Mouse (Mus musculus): ENCODE measurements around the gene Htr6. TPM values are rescaled to one million over a fixed set of nuclear protein-coding genes. Genes with fewer than 3 reads are reported as not detected.

Htr6 gene
- polyA plus RNA-seq, 1 experiment: not detected

- no peaks in the 10 kb centered on the region for H3K4me1 ChIP-seq (replicated peaks; ENCODE audit: control insufficient read depth, insufficient read depth, low read length)
- no peaks in the 10 kb centered on the region; the same call in 1 of the 2 replicates for H3K27me3 ChIP-seq (ENCODE audit: control insufficient read depth, insufficient read depth, low read length)
- DNase-seq: no peak
- TF ChIP-seq POLR2A (IDR thresholded peaks at IDR 0.05; ENCODE audit: control insufficient read depth, extremely low read depth, insufficient read depth, low read length, poor library complexity): no peak
- TF ChIP-seq CTCF (IDR thresholded peaks at IDR 0.05; ENCODE audit: borderline replicate concordance, control insufficient read depth, extremely low read depth, insufficient read depth, low read length, poor library complexity): no peak
- H3K27ac ChIP-seq (ENCODE audit: control insufficient read depth, insufficient read depth, low read length): no peak overlapping the region
- WGBS: 82% methylated on average over 18 of the region's 18 CpGs
- H3K4me3 ChIP-seq (ENCODE audit: control insufficient read depth, insufficient read depth, low read length): no peak overlapping the region
- H3K36me3 ChIP-seq (ENCODE audit: control insufficient read depth, insufficient read depth, low read length): no peaks in the 10 kb centered on the region
Observed at GRCm38 (mm10) chr4:139081270-139081931, 6.0 kb upstream of the Htr6 start.

GRCm38 (mm10) chr4:139080259-139080658, 4.9 kb upstream of the Htr6 start:
- Histone ChIP-seq H3K4me3 (ENCODE audit: control insufficient read depth, insufficient read depth, low read length) (no peak overlapping the region), H3K36me3 (ENCODE audit: control insufficient read depth, insufficient read depth, low read length) (no peaks in the 10 kb centered on the region), H3K27me3 (ENCODE audit: control insufficient read depth, insufficient read depth, low read length) (no peaks in the 10 kb centered on the region; the same call in 1 of the 2 replicates), H3K4me1 (replicated peaks; ENCODE audit: control insufficient read depth, insufficient read depth, low read length) (peaks cover 3% of the 10 kb centered on the region; the same call in 1 of the 2 replicates), H3K27ac (ENCODE audit: control insufficient read depth, insufficient read depth, low read length) (no peak overlapping the region)
- DNase-seq: no peak
- 95% methylated on average over 7 of the region's 7 CpGs for WGBS
- no peak for TF ChIP-seq CTCF (IDR thresholded peaks at IDR 0.05; ENCODE audit: borderline replicate concordance, control insufficient read depth, extremely low read depth, insufficient read depth, low read length, poor library complexity)
- no peak for TF ChIP-seq POLR2A (IDR thresholded peaks at IDR 0.05; ENCODE audit: control insufficient read depth, extremely low read depth, insufficient read depth, low read length, poor library complexity)

GRCm38 (mm10) chr4:139079439-139079838, 4.1 kb upstream of the Htr6 start:
- H3K27ac ChIP-seq (ENCODE audit: control insufficient read depth, insufficient read depth, low read length): no peak overlapping the region
- WGBS: 88% methylated on average over 11 of the region's 11 CpGs
- no peak overlapping the region for H3K4me3 ChIP-seq (ENCODE audit: control insufficient read depth, insufficient read depth, low read length)
- no peak for DNase-seq
- peaks cover 7% of the 10 kb centered on the region; the same call in 1 of the 2 replicates for H3K4me1 ChIP-seq (replicated peaks; ENCODE audit: control insufficient read depth, insufficient read depth, low read length)
- H3K36me3 ChIP-seq (ENCODE audit: control insufficient read depth, insufficient read depth, low read length): no peaks in the 10 kb centered on the region
- H3K27me3 ChIP-seq (ENCODE audit: control insufficient read depth, insufficient read depth, low read length): peaks cover 6% of the 10 kb centered on the region
- TF ChIP-seq CTCF (IDR thresholded peaks at IDR 0.05; ENCODE audit: borderline replicate concordance, control insufficient read depth, extremely low read depth, insufficient read depth, low read length, poor library complexity): no peak
- TF ChIP-seq POLR2A (IDR thresholded peaks at IDR 0.05; ENCODE audit: control insufficient read depth, extremely low read depth, insufficient read depth, low read length, poor library complexity): no peak

GRCm38 (mm10) chr4:139078726-139079125, 3.4 kb upstream of the Htr6 start:
- 21% methylated on average over 4 of the region's 4 CpGs for WGBS
- no peak for TF ChIP-seq POLR2A (IDR thresholded peaks at IDR 0.05; ENCODE audit: control insufficient read depth, extremely low read depth, insufficient read depth, low read length, poor library complexity)
- no peak for TF ChIP-seq CTCF (IDR thresholded peaks at IDR 0.05; ENCODE audit: borderline replicate concordance, control insufficient read depth, extremely low read depth, insufficient read depth, low read length, poor library complexity)
- H3K27me3 ChIP-seq (ENCODE audit: control insufficient read depth, insufficient read depth, low read length): peaks cover 13% of the 10 kb centered on the region
- H3K36me3 ChIP-seq (ENCODE audit: control insufficient read depth, insufficient read depth, low read length): no peaks in the 10 kb centered on the region
- no peak overlapping the region for H3K27ac ChIP-seq (ENCODE audit: control insufficient read depth, insufficient read depth, low read length)
- H3K4me1 ChIP-seq (replicated peaks; ENCODE audit: control insufficient read depth, insufficient read depth, low read length): peaks cover 7% of the 10 kb centered on the region; the same call in 1 of the 2 replicates
- no peak for DNase-seq
- H3K4me3 ChIP-seq (ENCODE audit: control insufficient read depth, insufficient read depth, low read length): no peak overlapping the region

- DNase-seq: peak; percentile 18
- no peaks in the 10 kb centered on the region for H3K36me3 ChIP-seq (ENCODE audit: control insufficient read depth, insufficient read depth, low read length)
- peaks cover 7% of the 10 kb centered on the region; the same call in 1 of the 2 replicates for H3K4me1 ChIP-seq (replicated peaks; ENCODE audit: control insufficient read depth, insufficient read depth, low read length)
- WGBS: 32% methylated on average over 2 of the region's 2 CpGs
- no peak overlapping the region for H3K27ac ChIP-seq (ENCODE audit: control insufficient read depth, insufficient read depth, low read length)
- peaks cover 16% of the 10 kb centered on the region for H3K27me3 ChIP-seq (ENCODE audit: control insufficient read depth, insufficient read depth, low read length)
- no peak overlapping the region for H3K4me3 ChIP-seq (ENCODE audit: control insufficient read depth, insufficient read depth, low read length)
- TF ChIP-seq CTCF (IDR thresholded peaks at IDR 0.05; ENCODE audit: borderline replicate concordance, control insufficient read depth, extremely low read depth, insufficient read depth, low read length, poor library complexity): no peak
- no peak for TF ChIP-seq POLR2A (IDR thresholded peaks at IDR 0.05; ENCODE audit: control insufficient read depth, extremely low read depth, insufficient read depth, low read length, poor library complexity)
Observed at GRCm38 (mm10) chr4:139078313-139078712, 2.9 kb upstream of the Htr6 start.

- peaks cover 7% of the 10 kb centered on the region; the same call in 1 of the 2 replicates for H3K4me1 ChIP-seq (replicated peaks; ENCODE audit: control insufficient read depth, insufficient read depth, low read length)
- no peak overlapping the region for H3K27ac ChIP-seq (ENCODE audit: control insufficient read depth, insufficient read depth, low read length)
- H3K27me3 ChIP-seq (ENCODE audit: control insufficient read depth, insufficient read depth, low read length): peaks cover 16% of the 10 kb centered on the region
- DNase-seq: no peak
- TF ChIP-seq CTCF (IDR thresholded peaks at IDR 0.05; ENCODE audit: borderline replicate concordance, control insufficient read depth, extremely low read depth, insufficient read depth, low read length, poor library complexity) (no peak), POLR2A (IDR thresholded peaks at IDR 0.05; ENCODE audit: control insufficient read depth, extremely low read depth, insufficient read depth, low read length, poor library complexity) (no peak)
- H3K36me3 ChIP-seq (ENCODE audit: control insufficient read depth, insufficient read depth, low read length): no peaks in the 10 kb centered on the region
- WGBS: 25% methylated on average over 5 of the region's 5 CpGs
- no peak overlapping the region for H3K4me3 ChIP-seq (ENCODE audit: control insufficient read depth, insufficient read depth, low read length)
Observed at GRCm38 (mm10) chr4:139075915-139076314, 545 bp upstream of the Htr6 start.
